Comparison of ENCODE assay signal across 8 mouse cellular contexts in the genomic region with DNA sequence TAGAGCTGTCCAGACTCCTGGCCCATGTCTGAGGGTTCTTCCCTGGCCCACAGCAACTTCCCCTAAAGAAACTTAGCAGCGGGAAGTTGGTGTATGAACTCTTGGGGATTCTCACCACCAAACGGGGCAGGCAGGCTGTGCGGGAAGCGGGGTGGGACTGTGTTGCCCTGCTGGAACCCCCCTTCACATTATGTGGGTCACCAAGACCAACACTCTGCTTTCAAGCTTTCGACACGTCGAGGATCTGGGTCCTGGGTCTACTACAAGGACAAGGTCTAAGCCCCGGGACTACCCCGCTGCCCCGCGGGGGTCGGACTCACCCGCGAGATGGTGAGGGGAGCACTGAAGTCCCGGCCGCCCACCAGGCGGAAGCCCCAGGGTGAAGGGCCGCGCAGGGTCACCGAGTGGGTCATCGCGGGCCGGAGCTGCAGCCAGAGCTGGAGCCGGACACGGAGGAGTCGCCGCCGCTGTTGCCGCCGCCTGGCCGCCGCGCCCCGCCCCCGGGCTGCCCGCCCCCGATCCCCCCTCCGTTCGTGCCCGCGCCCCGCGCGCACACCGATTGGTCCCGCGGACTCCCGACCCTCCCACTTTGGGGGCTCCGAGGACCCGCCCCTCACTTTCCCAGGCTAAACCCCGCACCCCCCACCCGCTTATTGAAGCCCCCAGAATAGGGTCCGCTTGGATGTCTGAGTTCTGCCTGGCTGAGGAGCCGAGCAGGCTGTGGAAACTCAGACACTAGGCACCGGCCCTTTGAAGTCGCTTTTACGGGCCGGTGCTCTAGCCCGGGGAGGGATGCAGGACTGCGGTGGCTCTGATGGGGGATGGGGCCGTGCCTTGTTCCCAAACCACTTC. TPM values are rescaled to one million over a fixed set of nuclear protein-coding genes. Genes with fewer than 3 reads are reported as not detected.
DNase-seq lines count a peak whose midpoint lies in the region; ATAC-seq and TF ChIP-seq lines count a peak whose summit lies in the region.

A gene (minus strand): TSS at position 495 of the 852 bp plus-strand sequence.

- no peak for TF ChIP-seq CTCF in left cerebral cortex, adult 2 months (IDR thresholded peaks at IDR 0.05)
- TF ChIP-seq CTCF in liver, embryonic 14.5 days (IDR thresholded peaks at IDR 0.05; ENCODE audit: low read depth): no peak

- no peak for DNase-seq in left cerebral cortex, adult 2 months (ENCODE audit: extremely low spot score in 1 of 2, low spot score in 2 of 2)
- no peak for DNase-seq in left cerebral cortex, adult 9 months (ENCODE audit: low spot score in 2 of 2)
- peak in 1 of 2 experiments; percentile 21 for DNase-seq in adrenal gland, postnatal 4 days (ENCODE audit: low spot score in 2 of 2)
- DNase-seq in gastrocnemius, postnatal 25 days: peak; percentile 69
- DNase-seq in liver, embryonic 14.5 days (ENCODE audit: low read depth in 3 of 3, low spot score in 3 of 3): no peak
- DNase-seq in retina, embryonic 14.5 days (ENCODE audit: low spot score): peak; percentile 60
- DNase-seq in right cerebral cortex, postnatal 25 days: no peak

- WGBS in intestine, embryonic 16.5 days: 4% methylated on average over 51 of the region's 61 CpGs
- WGBS in liver, embryonic 14.5 days (ENCODE audit: insufficient replicate concordance): 2% methylated on average over 53 of the region's 61 CpGs

- H3K4me3 ChIP-seq in left cerebral cortex, adult 2 months: peak within 1 kb of the TSS; percentile 42
- H3K4me3 ChIP-seq in intestine, embryonic 16.5 days (ENCODE audit: low read length): peak within 1 kb of the TSS; percentile 63
- H3K4me3 ChIP-seq in liver, embryonic 14.5 days (ENCODE audit: insufficient read depth in 1 of 2, low read depth in 2 of 2, low read length in 2 of 2): peak within 1 kb of the TSS; percentile 16 to 32

- peak; percentile 34 for ATAC-seq in intestine, embryonic 16.5 days
- no peak for ATAC-seq in liver, embryonic 14.5 days (ENCODE audit: insufficient read depth)

- no peaks in the 10 kb centered on the region for H3K36me3 ChIP-seq in intestine, embryonic 16.5 days (ENCODE audit: control insufficient read depth, insufficient read depth, low read length)
- H3K36me3 ChIP-seq in liver, embryonic 14.5 days (replicated peaks; ENCODE audit: control insufficient read depth, insufficient read depth, low read depth): no peaks in the 10 kb centered on the region

- peak within 1 kb of the TSS; percentile 47; the same call in 1 of the 2 replicates for H3K27ac ChIP-seq in left cerebral cortex, adult 2 months
- H3K27ac ChIP-seq in intestine, embryonic 16.5 days (ENCODE audit: low read length): peak within 1 kb of the TSS; percentile 2; the same call in 1 of the 2 replicates
- no peak within 1 kb of the TSS for H3K27ac ChIP-seq in liver, embryonic 14.5 days

- no peaks in the 10 kb centered on the region for H3K27me3 ChIP-seq in intestine, embryonic 16.5 days (replicated peaks; ENCODE audit: control insufficient read depth, insufficient read depth, low read length)
- H3K27me3 ChIP-seq in liver, embryonic 14.5 days (ENCODE audit: control insufficient read depth, insufficient read depth, low read length): peaks cover 40% of the 10 kb centered on the region

- intact Hi-C loops in left cerebral cortex, adult 2 months (cut with DNase I): no loop called here

- H3K4me2 ChIP-seq in intestine, embryonic 16.5 days (ENCODE audit: low read depth, low read length): peak within 1 kb of the TSS; percentile 79
- peak within 1 kb of the TSS; percentile 45 for H3K4me2 ChIP-seq in liver, embryonic 14.5 days (ENCODE audit: low read depth)

- no peak for TF ChIP-seq EP300 in liver, embryonic 14.5 days (IDR thresholded peaks at IDR 0.05; ENCODE audit: low read depth)

- peaks cover 19% of the 10 kb centered on the region for H3K4me1 ChIP-seq in intestine, embryonic 16.5 days (ENCODE audit: control insufficient read depth, insufficient read depth, low read length)
- H3K4me1 ChIP-seq in liver, embryonic 14.5 days (replicated peaks; ENCODE audit: control insufficient read depth in 2 of 2, insufficient read depth in 2 of 2, low read length in 1 of 2): no peaks in the 10 kb centered on the region; a peak in 1 of 4 replicates

- H3K9me3 ChIP-seq in intestine, embryonic 16.5 days (ENCODE audit: control insufficient read depth, low read length): no peaks in the 10 kb centered on the region
- no peaks in the 10 kb centered on the region for H3K9me3 ChIP-seq in liver, embryonic 14.5 days (ENCODE audit: control insufficient read depth, low read length)

- H3K9ac ChIP-seq in intestine, embryonic 16.5 days (ENCODE audit: low read depth, low read length): peak within 1 kb of the TSS; percentile 79
- no peak within 1 kb of the TSS for H3K9ac ChIP-seq in liver, embryonic 14.5 days (replicated peaks)

RNA-seq across cellular contexts. Expression of the gene that starts here (rescaled TPM):
- 10 to 100 TPM; 13.8 to 14.0 TPM for total RNA-seq in left cerebral cortex, adult 2 months (2021)
- 10 to 100 TPM; 34.7 to 38.8 TPM for total RNA-seq in adrenal gland, postnatal 4 days (2021)
- total RNA-seq in gastrocnemius, postnatal 25 days (2021): 1 to 10 TPM; 8.6 to 10.0 TPM
- 35.7 and 37.8 TPM in 2 replicates for polyA plus RNA-seq in intestine, embryonic 16.5 days (2015; fragmentation: Nextera tagmentation; extraction: Ambion mirVana)
- 2.4 and 2.8 TPM in 2 replicates for polyA plus RNA-seq in liver, embryonic 14.5 days (2012; rRNA removed)
- polyA plus RNA-seq in liver, embryonic 14.5 days (2014; fragmentation: Nextera tagmentation; extraction: Ambion mirVana): 2.1 and 2.8 TPM in 2 replicates

Comparison
In these comparisons a context has a peak if more than half of its experiments do, and no peak if none do; other contexts are left out.
1. DNase-seq: peak in gastrocnemius, postnatal 25 days (single experiment) and retina, embryonic 14.5 days (single experiment); none in left cerebral cortex, adult 2 months (0 of 2), left cerebral cortex, adult 9 months (0 of 2), liver, embryonic 14.5 days (0 of 3) and right cerebral cortex, postnatal 25 days (single experiment).
2. Peak in every context shown above with its lines, with median percentiles within 50 percentile points of each other: H3K4me3 ChIP-seq.